15 mouse cellular contexts compared by ENCODE assay signal in genomic region chr13:59473341-59473740, GRCm38 (mm10).
DNase-seq lines count a peak whose midpoint lies in the region.
"Had no signal": no experiment of that assay in that cellular context is flagged by ENCODE, and none has a peak within 500 bp of the region (broad histone marks: within the 10 kb centered on the region; RNA-seq: fewer than 3 reads in every experiment).

No protein-coding gene starts in this region.

- DNase-seq in heart, adult 11 months: peak; percentile 80
- DNase-seq in heart, adult 8-10 months (ENCODE audit: low spot score): no peak
- DNase-seq in ES-CJ7 (ENCODE audit: low read depth, low spot score) (peak; percentile 56), ZHBTc4 (ENCODE audit: low read depth, low spot score) (peak; percentile 76), adipocyte (ENCODE audit: low spot score) (no peak)
- DNase-seq: adrenal gland, adult 8-10 months; adrenal gland, postnatal 14 days; adrenal gland, postnatal 36 days; B cell, adult 2 months; cerebellum, adult 11-12 months; cerebellum, adult 2 months; cerebellum, adult 9-10 months; cerebellum, postnatal 10 days; cerebellum, postnatal 25 days; embryo, embryonic 11 days had no signal

Comparison
In these comparisons a context has a peak if more than half of its experiments do, and no peak if none do; other contexts are left out.
1. DNase-seq: peak in heart, adult 11 months (single experiment), ES-CJ7 (single experiment) and ZHBTc4 (single experiment); none in heart, adult 8-10 months (single experiment) and adipocyte (single experiment).